Mouse (Mus musculus) CH12.LX (cell line): ENCODE measurements around the gene Prickle2. TPM values are rescaled to one million over a fixed set of nuclear protein-coding genes. Genes with fewer than 3 reads are reported as not detected.

Source experiments
- DNase-seq: peaks from one replicate; pipeline ENCODE4 v3.0.0-alpha.2; 2013; ENCODE audit errors: extremely low read depth
- H3K27ac ChIP-seq: 2 replicates; pipeline ENCODE4 v1.5.1; 2012; ENCODE audit warnings: low read depth, mild to moderate bottlenecking, control low read depth, moderate library complexity; ENCODE audit not compliant: insufficient read depth
- H3K27me3 ChIP-seq: replicated peaks from 2 replicates; pipeline ENCODE3; 2012; ENCODE audit warnings: inconsistent platforms
- H3K36me3 ChIP-seq, 2 experiments: replicated peaks in 1 of 2; 2 replicates each; pipeline versions ENCODE3 to v1.6.1; 2012; ENCODE audit warnings: inconsistent platforms in 1 of 2, low read length in 1 of 2, mild to moderate bottlenecking in 1 of 2, mixed read lengths in 1 of 2, moderate library complexity in 1 of 2; ENCODE audit not compliant: control insufficient read depth in 1 of 2, insufficient read depth in 1 of 2
- H3K4me1 ChIP-seq, 2 experiments: 2 replicates each; pipeline ENCODE4 v1.6.1; 2012; ENCODE audit warnings: inconsistent platforms in 1 of 2, moderate library complexity in 1 of 2; ENCODE audit not compliant: insufficient read depth in 2 of 2, control insufficient read depth in 1 of 2
- H3K4me2 ChIP-seq: 2 replicates; pipeline ENCODE4 v1.6.1; 2012; ENCODE audit warnings: low read depth, mild to moderate bottlenecking, control low read depth; ENCODE audit not compliant: poor library complexity, insufficient read depth, severe bottlenecking
- H3K4me3 ChIP-seq, 3 experiments: fragments of 150-350 bp in 1 of 3; sonication (generic) in 1 of 3; replicated peaks in 1 of 3; 2 replicates each; pipeline versions ENCODE3 to v1.5.1; 2011 to 2012; ENCODE audit warnings: low read depth in 2 of 3, low read length in 2 of 3, mild to moderate bottlenecking in 2 of 3, moderate library complexity in 2 of 3, control low read depth in 1 of 3, improper control_type of control experiment in 1 of 3, inconsistent platforms in 1 of 3, mixed read lengths in 1 of 3; ENCODE audit not compliant: poor library complexity in 1 of 3
- H3K79me2 ChIP-seq: replicated peaks from 2 replicates; pipeline ENCODE4 v1.6.1; 2012; ENCODE audit warnings: mild to moderate bottlenecking, moderate library complexity; ENCODE audit not compliant: control insufficient read depth, poor library complexity, insufficient read depth, severe bottlenecking; ENCODE audit errors: extremely low read depth
- H3K9ac ChIP-seq: 2 replicates; pipeline ENCODE4 v1.6.1; 2012; ENCODE audit warnings: low read depth, mild to moderate bottlenecking, control low read depth, moderate library complexity; ENCODE audit not compliant: insufficient read depth
- H3K9me3 ChIP-seq: replicated peaks from 2 replicates; pipeline ENCODE3; 2012; ENCODE audit warnings: low read length, inconsistent platforms, mixed read lengths
- CHD1 ChIP-seq: IDR thresholded peaks from 2 replicates; pipeline ENCODE4 v1.6.1; 2012; ENCODE audit warnings: low read depth, low read length, improper control_type of control experiment, inconsistent platforms
- CHD2 ChIP-seq: IDR thresholded peaks from 2 replicates; pipeline ENCODE4 v1.6.1; 2011; ENCODE audit warnings: low read length, improper control_type of control experiment
- E2F4 ChIP-seq: IDR thresholded peaks from 2 replicates; pipeline ENCODE4 v1.6.1; 2011; ENCODE audit warnings: low read depth, low read length, improper control_type of control experiment; ENCODE audit not compliant: insufficient replicate concordance
- EP300 ChIP-seq: IDR thresholded peaks from 2 replicates; pipeline ENCODE4 v1.6.1; 2011; ENCODE audit warnings: low read length, improper control_type of control experiment
- IRF4 ChIP-seq: IDR thresholded peaks from 2 replicates; pipeline ENCODE4 v1.6.1; 2014; ENCODE audit warnings: low read depth, mild to moderate bottlenecking, inconsistent platforms, low read length, improper control_type of control experiment
- JUND ChIP-seq: conservative IDR thresholded peaks from 2 replicates; pipeline ENCODE4 v1.6.1; 2011; ENCODE audit warnings: low read depth, low read length, improper control_type of control experiment
- MAX ChIP-seq: IDR thresholded peaks from 2 replicates; pipeline ENCODE4 v1.6.1; 2011; ENCODE audit warnings: low read length, improper control_type of control experiment
- MAZ ChIP-seq: IDR thresholded peaks from 2 replicates; pipeline ENCODE4 v1.6.1; 2012; ENCODE audit warnings: low read depth, mild to moderate bottlenecking, inconsistent platforms, low read length, improper control_type of control experiment, moderate library complexity
- MEF2A ChIP-seq: IDR thresholded peaks from 2 replicates; pipeline ENCODE4 v1.6.1; 2014; ENCODE audit warnings: low read depth, mild to moderate bottlenecking, inconsistent platforms, low read length, improper control_type of control experiment, borderline replicate concordance
- MXI1 ChIP-seq: IDR thresholded peaks from 2 replicates; pipeline ENCODE4 v1.6.1; 2011; ENCODE audit warnings: mild to moderate bottlenecking, low read depth, low read length, improper control_type of control experiment
- PAX5 ChIP-seq: IDR thresholded peaks from 2 replicates; pipeline ENCODE4 v1.6.1; 2012; ENCODE audit warnings: low read length, inconsistent platforms, mixed read lengths
- SIN3A ChIP-seq: IDR thresholded peaks from 2 replicates; pipeline ENCODE4 v1.6.1; 2012; ENCODE audit warnings: low read length, improper control_type of control experiment, inconsistent platforms
- TCF12 ChIP-seq: IDR thresholded peaks from 2 replicates; pipeline ENCODE4 v1.6.1; 2014; ENCODE audit warnings: low read depth, mild to moderate bottlenecking, inconsistent platforms, low read length, improper control_type of control experiment
- USF1 ChIP-seq: IDR thresholded peaks from 2 replicates; pipeline ENCODE4 v1.6.1; 2014; ENCODE audit warnings: low read depth, mild to moderate bottlenecking, inconsistent platforms, low read length, improper control_type of control experiment
- USF2 ChIP-seq: conservative IDR thresholded peaks from 2 replicates; pipeline ENCODE4 v1.6.1; 2011; ENCODE audit warnings: low read depth, low read length, improper control_type of control experiment
- ZC3H11A ChIP-seq: IDR thresholded peaks from 2 replicates; pipeline ENCODE4 v1.6.1; 2012; ENCODE audit warnings: low read depth, mild to moderate bottlenecking, inconsistent platforms, low read length, improper control_type of control experiment
- ZKSCAN1 ChIP-seq: IDR thresholded peaks from 2 replicates; pipeline ENCODE4 v1.6.1; 2012; ENCODE audit warnings: low read depth, inconsistent platforms, low read length, improper control_type of control experiment, borderline replicate concordance
- ZNF384 ChIP-seq: IDR thresholded peaks from 2 replicates; pipeline ENCODE4 v1.6.1; 2012; ENCODE audit warnings: low read depth, low read length, improper control_type of control experiment, inconsistent platforms
- dilution Hi-C: fragments of 300-500 bp; cut with MboI; formaldehyde crosslinking; loops from 2 replicates; pipeline ENCODE4 v1.14.3; 2020; ENCODE audit warnings: low sequenced_read_pairs; ENCODE audit not compliant: extremely low pct_unique_long_range_greater_than_20kb, extremely low pct_ligation_motif_present
- in situ Hi-C: fragments of 300-500 bp; cut with MboI; formaldehyde crosslinking; loops from 3 replicates; pipeline ENCODE4 v1.14.3; 2019; ENCODE audit warnings: low sequenced_read_pairs, low pct_ligation_motif_present, low pct_unique_long_range_greater_than_20kb, mixed read lengths
- polyA plus RNA-seq: library from polyadenylated mRNA; unstranded; fragments of >175 nt; gene quantifications from 2 replicates; pipeline ENCODE4 v1.2.1, GENCODE M21; 2012; ENCODE audit warnings: low read depth; ENCODE audit not compliant: insufficient read length
- total RNA-seq, 2 experiments: library from RNA; depleted of rRNA; stranded (reverse); fragments of 300-350 nt in 1 of 2; fragments of >200 nt in 1 of 2; gene quantifications; 2 replicates each; pipeline ENCODE4 v1.2.3; 2012 to 2014

The Prickle2 gene
- total and polyA plus RNA-seq, 3 experiments: not detected

- DNase-seq: no peak
- Histone ChIP-seq H3K36me3 (no peaks in the 10 kb centered on the region), H3K4me1 (no peaks in the 10 kb centered on the region), H3K4me3 (no peak overlapping the region), H3K9me3 (peaks cover 73% of the 10 kb centered on the region), H3K27ac (no peak overlapping the region), H3K79me2 (no peaks in the 10 kb centered on the region), H3K4me2 (no peak overlapping the region), H3K9ac (no peak overlapping the region), H3K27me3 (no peaks in the 10 kb centered on the region)
- dilution Hi-C loops (no loop called here), in situ Hi-C loops (no loop called here)
- TF ChIP-seq MXI1: no peak
- no peak for TF ChIP-seq USF1
- no peak for TF ChIP-seq MAX
- no peak for TF ChIP-seq SIN3A
- no peak for TF ChIP-seq JUND
- TF ChIP-seq TCF12: no peak
- TF ChIP-seq USF2: no peak
- no peak for TF ChIP-seq CHD2
- no peak for TF ChIP-seq MEF2A
- no peak for TF ChIP-seq ZC3H11A
- TF ChIP-seq ZKSCAN1: no peak
- no peak for TF ChIP-seq ZNF384
- no peak for TF ChIP-seq IRF4
- no peak for TF ChIP-seq CHD1
- TF ChIP-seq EP300: no peak
- no peak for TF ChIP-seq E2F4
These were observed 189.0 kb downstream of the Prickle2 start for GRCm38 (mm10) chr6:92517002-92517401.

- Histone ChIP-seq H3K9ac (no peak overlapping the region), H3K27me3 (no peaks in the 10 kb centered on the region), H3K27ac (no peak overlapping the region), H3K4me3 (no peak overlapping the region), H3K4me1 (no peaks in the 10 kb centered on the region), H3K36me3 (no peaks in the 10 kb centered on the region), H3K4me2 (no peak overlapping the region), H3K79me2 (no peaks in the 10 kb centered on the region), H3K9me3 (peaks cover 57% of the 10 kb centered on the region)
- DNase-seq: no peak
- dilution Hi-C loops (no loop called here), in situ Hi-C loops (no loop called here)
- TF ChIP-seq MAZ: no peak
- TF ChIP-seq CHD2: no peak
- no peak for TF ChIP-seq PAX5
These were observed 194.0 kb downstream of the Prickle2 start for GRCm38 (mm10) chr6:92512001-92512400.
